Mouse (Mus musculus): ENCODE data around the gene Zfp534. TPM values are rescaled to one million over a fixed set of nuclear protein-coding genes. Genes with fewer than 3 reads are reported as not detected.

Gene Zfp534
- polyA plus RNA-seq, 1 experiment from 2014 or later: not detected

Other genes starting within 250 kb of the Zfp534 start
- gene Zfp982, start 210.1 kb downstream of the Zfp534 start, polyA plus RNA-seq (2015; fragmentation: Nextera tagmentation; extraction: Ambion mirVana): 4.4 and 5.2 TPM in 2 replicates
- gene Gm16503, start 162.3 kb downstream of the Zfp534 start, polyA plus RNA-seq (2015; fragmentation: Nextera tagmentation; extraction: Ambion mirVana): 0.52 and 1.0 TPM in 2 replicates
- gene Zfp985, start 149.3 kb downstream of the Zfp534 start, polyA plus RNA-seq (2015; fragmentation: Nextera tagmentation; extraction: Ambion mirVana): 0.12 and 0.21 TPM in 2 replicates
- gene Zfp979, start 60.0 kb downstream of the Zfp534 start, polyA plus RNA-seq (2015; fragmentation: Nextera tagmentation; extraction: Ambion mirVana): 2.6 and 2.9 TPM in 2 replicates
- gene Zfp984, start 107.2 kb upstream of the Zfp534 start, polyA plus RNA-seq (2015; fragmentation: Nextera tagmentation; extraction: Ambion mirVana): 4.0 and 4.1 TPM in 2 replicates
- 6.2 and 7.8 TPM in 2 replicates for gene Zfp933, start 145.8 kb upstream of the Zfp534 start, polyA plus RNA-seq (2015; fragmentation: Nextera tagmentation; extraction: Ambion mirVana)
- gene Miip, start 166.3 kb upstream of the Zfp534 start, polyA plus RNA-seq (2015; fragmentation: Nextera tagmentation; extraction: Ambion mirVana): 37.6 and 38.7 TPM in 2 replicates
- 8.4 and 11.5 TPM in 2 replicates for gene Fv1, start 166.4 kb upstream of the Zfp534 start, polyA plus RNA-seq (2015; fragmentation: Nextera tagmentation; extraction: Ambion mirVana)
- gene Mfn2, start 202.2 kb upstream of the Zfp534 start, polyA plus RNA-seq (2015; fragmentation: Nextera tagmentation; extraction: Ambion mirVana): 107 and 115 TPM in 2 replicates
- gene Plod1, start 234.2 kb upstream of the Zfp534 start, polyA plus RNA-seq (2015; fragmentation: Nextera tagmentation; extraction: Ambion mirVana): 28.4 and 34.8 TPM in 2 replicates
- gene 2510039O18Rik, start 238.3 kb upstream of the Zfp534 start, polyA plus RNA-seq (2015; fragmentation: Nextera tagmentation; extraction: Ambion mirVana): 8.0 and 10.6 TPM in 2 replicates